Mouse (Mus musculus) thymus, adult 2 months (tissue): ENCODE measurements at regions not wholly inside any gene's neighbourhood (a gene's known extent, or its start where the extent isn't known, plus 50 kb on each side); places are given as distances from the start of the nearest gene placed in this dataset.

ENCODE experiments used
- DNase-seq: peaks from one replicate; pipeline ENCODE4 v3.0.0; 2021
- H3K27ac ChIP-seq: fragments of 200-500 bp; 2 replicates; pipeline ENCODE4 v1.5.1; 2012; ENCODE audit warnings: low read length, control low read depth; ENCODE audit not compliant: control insufficient read depth, insufficient read depth
- H3K27me3 ChIP-seq: fragments of 200-500 bp; 2 replicates; pipeline ENCODE4 v1.6.1; 2012; ENCODE audit warnings: mild to moderate bottlenecking, low read length, moderate library complexity, mixed read lengths; ENCODE audit not compliant: control insufficient read depth, insufficient read depth
- H3K36me3 ChIP-seq: fragments of 200-500 bp; 2 replicates; pipeline ENCODE4 v1.6.1; 2012; ENCODE audit warnings: mild to moderate bottlenecking, low read length, moderate library complexity; ENCODE audit not compliant: control insufficient read depth, insufficient read depth
- H3K4me1 ChIP-seq: fragments of 200-500 bp; replicated peaks from 2 replicates; pipeline ENCODE4 v1.6.1; 2012; ENCODE audit warnings: low read length; ENCODE audit not compliant: control insufficient read depth, insufficient read depth
- H3K4me3 ChIP-seq: fragments of 200-500 bp; 2 replicates; pipeline ENCODE4 v1.5.1; 2012; ENCODE audit warnings: mild to moderate bottlenecking, low read length, control low read depth, moderate library complexity; ENCODE audit not compliant: control insufficient read depth, insufficient read depth
- CTCF ChIP-seq: fragments of 200-500 bp; IDR thresholded peaks from 2 replicates; pipeline ENCODE4 v1.5.1; 2012; ENCODE audit warnings: mild to moderate bottlenecking, control low read depth, low read length, moderate library complexity, borderline replicate concordance; ENCODE audit not compliant: control insufficient read depth, poor library complexity, insufficient read depth; ENCODE audit errors: extremely low read depth
- POLR2A ChIP-seq: fragments of 200-500 bp; IDR thresholded peaks from 2 replicates; pipeline ENCODE4 v1.6.1; 2012; ENCODE audit warnings: mild to moderate bottlenecking, low read length, control low read depth, moderate library complexity; ENCODE audit not compliant: control insufficient read depth, poor library complexity, insufficient read depth; ENCODE audit errors: extremely low read depth
- WGBS: fragments of 180-500 bp; shearing (Covaris S2); methylation state at CpG from one replicate; pipeline ENCODE4 v1.1.7; 2018; 5-methylcytosine and 5-hydroxymethylcytosine counted together

GRCm38 (mm10) chr13:5740805-5741204 is 120.5 kb upstream of the Klf6 start:
- no peaks in the 10 kb centered on the region for H3K4me1 ChIP-seq
- no peak overlapping the region for H3K4me3 ChIP-seq
- no peak for DNase-seq
- 100% methylated on average over 1 of the region's 1 CpGs for WGBS
- H3K27me3 ChIP-seq: no peaks in the 10 kb centered on the region
- no peak overlapping the region for H3K27ac ChIP-seq
- TF ChIP-seq CTCF: no peak
- no peak for TF ChIP-seq POLR2A
- H3K36me3 ChIP-seq: no peaks in the 10 kb centered on the region

GRCm38 (mm10) chr13:5744949-5745348 is 116.3 kb upstream of the Klf6 start:
- no peak overlapping the region for H3K27ac ChIP-seq

GRCm38 (mm10) chr13:5757176-5757575 is 104.1 kb upstream of the Klf6 start:
- Histone ChIP-seq H3K27me3 (no peaks in the 10 kb centered on the region), H3K4me3 (no peak overlapping the region), H3K36me3 (no peaks in the 10 kb centered on the region), H3K27ac (no peak overlapping the region), H3K4me1 (0 out of 2 replicates have a peak, but pooled peaks cover 3% of the 10 kb centered on the region)
- WGBS: 40% methylated on average over 3 of the region's 3 CpGs
- no peak for TF ChIP-seq POLR2A
- no peak for TF ChIP-seq CTCF
- DNase-seq: no peak

More at GRCm38 (mm10) chr13:5744949-5745348, 116.3 kb upstream of the Klf6 start:
- TF ChIP-seq CTCF (no peak), POLR2A (no peak)
- H3K36me3 ChIP-seq: no peaks in the 10 kb centered on the region
- H3K4me3 ChIP-seq: no peak overlapping the region
- 95% methylated on average over 6 of the region's 6 CpGs for WGBS
- H3K4me1 ChIP-seq: no peaks in the 10 kb centered on the region
- no peak for DNase-seq
- no peaks in the 10 kb centered on the region for H3K27me3 ChIP-seq

- H3K4me1 ChIP-seq: 0 out of 2 replicates have a peak, but pooled peaks cover 3% of the 10 kb centered on the region
- H3K27ac ChIP-seq: no peak overlapping the region
- no peaks in the 10 kb centered on the region for H3K27me3 ChIP-seq
- no peak for DNase-seq
- H3K4me3 ChIP-seq: no peak overlapping the region
- 88% methylated on average over 1 of the region's 1 CpGs for WGBS
- H3K36me3 ChIP-seq: no peaks in the 10 kb centered on the region
- TF ChIP-seq CTCF: no peak
- no peak for TF ChIP-seq POLR2A
Observed at GRCm38 (mm10) chr13:5757963-5758362, 103.3 kb upstream of the Klf6 start.

GRCm38 (mm10) chr13:5760030-5760429 is 101.3 kb upstream of the Klf6 start:
- Histone ChIP-seq H3K27ac (no peak overlapping the region), H3K4me3 (no peak overlapping the region)
- no peak for TF ChIP-seq POLR2A
- TF ChIP-seq CTCF: no peak

GRCm38 (mm10) chr13:5766394-5766793 is 94.9 kb upstream of the Klf6 start:
- DNase-seq: no peak
- Histone ChIP-seq H3K27ac (no peak overlapping the region), H3K36me3 (no peaks in the 10 kb centered on the region), H3K4me3 (no peak overlapping the region), H3K27me3 (no peaks in the 10 kb centered on the region), H3K4me1 (no peaks in the 10 kb centered on the region)
- 92% methylated on average over 6 of the region's 6 CpGs for WGBS
- no peak for TF ChIP-seq POLR2A
- TF ChIP-seq CTCF: no peak

More at GRCm38 (mm10) chr13:5760030-5760429, 101.3 kb upstream of the Klf6 start:
- H3K4me1 ChIP-seq: 0 out of 2 replicates have a peak, but pooled peaks cover 3% of the 10 kb centered on the region
- no peak for DNase-seq
- H3K27me3 ChIP-seq: no peaks in the 10 kb centered on the region
- no peaks in the 10 kb centered on the region for H3K36me3 ChIP-seq

- Histone ChIP-seq H3K4me3 (no peak overlapping the region), H3K4me1 (no peaks in the 10 kb centered on the region), H3K27me3 (no peaks in the 10 kb centered on the region), H3K27ac (no peak overlapping the region), H3K36me3 (no peaks in the 10 kb centered on the region)
- TF ChIP-seq CTCF (no peak), POLR2A (no peak)
- DNase-seq: no peak
- 90% methylated on average over 1 of the region's 1 CpGs for WGBS
Observed at GRCm38 (mm10) chr13:5767202-5767601, 94.1 kb upstream of the Klf6 start.
